ENCODE assay signal across 9 mouse cellular contexts in genomic region chr14:21706759-21707571, GRCm38 (mm10). TPM values are rescaled to one million over a fixed set of nuclear protein-coding genes. Genes with fewer than 3 reads are reported as not detected.
A peak's percentile ranks its signal among the peaks of the same experiment; 100 is the strongest.
DNase-seq lines count a peak whose midpoint lies in the region; ATAC-seq and TF ChIP-seq lines count a peak whose summit lies in the region.
"Had no signal": no experiment of that assay in that cellular context is flagged by ENCODE, and none has a peak within 500 bp of the region (broad histone marks: within the 10 kb centered on the region; RNA-seq: fewer than 3 reads in every experiment).

No protein-coding gene starts in this region.

- peak; percentile 62 to 73 for TF ChIP-seq EP300 in MEL (IDR thresholded peaks at IDR 0.05; ENCODE audit: low read depth in 1 of 2, low read length in 2 of 2)

- peaks cover 0 to 8% of the 10 kb centered on the region in 2 experiments; a peak in 2 of 4 replicates for H3K36me3 ChIP-seq in MEL (ENCODE audit: control insufficient read depth in 1 of 2, insufficient read depth in 2 of 2, low read length in 2 of 2)
- no peaks in the 10 kb centered on the region for H3K36me3 ChIP-seq in hindbrain, embryonic 15.5 days

- no peaks in the 10 kb centered on the region for H3K9me3 ChIP-seq in MEL (replicated peaks; ENCODE audit: insufficient read depth, low read length)
- H3K9me3 ChIP-seq in hindbrain, embryonic 15.5 days: no peaks in the 10 kb centered on the region

- WGBS in hindbrain, embryonic 15.5 days: 52% methylated on average over 12 of the region's 12 CpGs

- DNase-seq in MEL (ENCODE audit: low read depth, low spot score) (peak; percentile 78), liver (peak; percentile 43)
- DNase-seq in adrenal gland, postnatal 14 days: peak; percentile 55
- DNase-seq in gastrocnemius, adult 2 months: peak; percentile 39
- DNase-seq in cerebellum, postnatal 36 days: no peak
- DNase-seq in cerebellum, adult 8-10 months: no peak

- TF ChIP-seq POLR2A in MEL (IDR thresholded peaks at IDR 0.05; ENCODE audit: control insufficient read depth in 1 of 2, insufficient read depth in 1 of 2, low read depth in 1 of 2, low read length in 2 of 2, poor library complexity in 1 of 2): no peak

- no peak overlapping the region for H3K9ac ChIP-seq in MEL (ENCODE audit: control insufficient read depth, low read depth, low read length, poor library complexity, severe bottlenecking)
- H3K9ac ChIP-seq in hindbrain, embryonic 15.5 days: no peak overlapping the region

- ATAC-seq in hindbrain, embryonic 15.5 days (ENCODE audit: low FRiP score, low read depth): peak; percentile 76
- peak; percentile 92 for ATAC-seq in monocyte, adult 5-6 weeks (replicated peaks; ENCODE audit: insufficient number of reproducible peaks, low FRiP score, low TSS enrichment, poor library complexity, severe bottlenecking)

- TF ChIP-seq CTCF in MEL (IDR thresholded peaks at IDR 0.05 in 2 of 3, conservative IDR thresholded peaks at IDR 0.05 in 1 of 3; ENCODE audit: control insufficient read depth in 1 of 3, insufficient read depth in 1 of 3, low read depth in 2 of 3, low read length in 3 of 3, poor library complexity in 1 of 3, severe bottlenecking in 1 of 3): no peak
- TF ChIP-seq CTCF in gastrocnemius, adult 2 months (IDR thresholded peaks at IDR 0.05): no peak

- no peak overlapping the region for H3K4me3 ChIP-seq in MEL (ENCODE audit: control insufficient read depth in 1 of 2, insufficient read depth in 1 of 2, low read depth in 2 of 2, low read length in 2 of 2)
- peak overlapping the region; percentile 23 for H3K4me3 ChIP-seq in gastrocnemius, adult 2 months
- H3K4me3 ChIP-seq in hindbrain, embryonic 15.5 days: no peak overlapping the region

- no peak overlapping the region for H3K4me2 ChIP-seq in hindbrain, embryonic 15.5 days

- no peaks in the 10 kb centered on the region for H3K27me3 ChIP-seq in MEL (ENCODE audit: control insufficient read depth in 1 of 2, insufficient read depth in 2 of 2, low read length in 2 of 2)
- no peaks in the 10 kb centered on the region for H3K27me3 ChIP-seq in hindbrain, embryonic 15.5 days

- TF ChIP-seq RAD21 in MEL (IDR thresholded peaks at IDR 0.05; ENCODE audit: low read depth, low read length): no peak

- H3K79me2 ChIP-seq in MEL (ENCODE audit: control insufficient read depth, insufficient read depth, low read length, poor library complexity): no peaks in the 10 kb centered on the region

- intact Hi-C loops in gastrocnemius, adult 2 months (cut with DNase I): loop anchor here (2.0 kb wide), 1 partner anchor 20 kb away; no protein-coding TSS in a partner anchor

- peaks cover 0 to 18% of the 10 kb centered on the region in 2 experiments; a peak in 2 of 4 replicates for H3K4me1 ChIP-seq in MEL (ENCODE audit: control insufficient read depth in 1 of 2, insufficient read depth in 2 of 2, low read length in 2 of 2)
- H3K4me1 ChIP-seq in hindbrain, embryonic 15.5 days (replicated peaks): peaks cover 11% of the 10 kb centered on the region

- H3K27ac ChIP-seq in MEL (ENCODE audit: control insufficient read depth, low read depth, low read length): no peak overlapping the region
- H3K27ac ChIP-seq in gastrocnemius, adult 2 months: peak overlapping the region; percentile 71
- H3K27ac ChIP-seq in hindbrain, embryonic 15.5 days (replicated peaks): peak overlapping the region; percentile 70

TF ChIP-seq in MEL, 35 proteins besides CTCF, POLR2A, EP300 and RAD21:
- 0 out of 2 replicates have a peak, but pooled peaks have one; percentile 31 for TF ChIP-seq JUND (IDR thresholded peaks at IDR 0.05; ENCODE audit: low read depth, low read length)
- TF ChIP-seq TCF12 (IDR thresholded peaks at IDR 0.05; ENCODE audit: low read depth, low read length): peak; percentile 43; the same call in 1 of the 2 replicates
- TF ChIP-seq MYB (IDR thresholded peaks at IDR 0.05; ENCODE audit: low read depth, low read length): no peak
- peak; percentile 14; the same call in 1 of the 2 replicates for TF ChIP-seq TAL1 (IDR thresholded peaks at IDR 0.05; ENCODE audit: low read length)
- TF ChIP-seq NRF1 (IDR thresholded peaks at IDR 0.05; ENCODE audit: insufficient read depth, low read depth, low read length, poor library complexity, severe bottlenecking): no peak
- TF ChIP-seq ELF1 (IDR thresholded peaks at IDR 0.05; ENCODE audit: low read depth, low read length): 0 out of 2 replicates have a peak, but pooled peaks have one; percentile 24
- TF ChIP-seq ETS1 (IDR thresholded peaks at IDR 0.05; ENCODE audit: low read depth, low read length): peak; percentile 53; the same call in 1 of the 2 replicates
- TF ChIP-seq ZC3H11A (IDR thresholded peaks at IDR 0.05; ENCODE audit: low read depth, low read length): 0 out of 2 replicates have a peak, but pooled peaks have one; percentile 7
- peak; percentile 34 for TF ChIP-seq SIN3A (IDR thresholded peaks at IDR 0.05; ENCODE audit: low read length)
- peak; percentile 67 for TF ChIP-seq RCOR1 (IDR thresholded peaks at IDR 0.05; ENCODE audit: low read depth, low read length)
- peak; percentile 58; the same call in 1 of the 2 replicates for TF ChIP-seq GATA1 (IDR thresholded peaks at IDR 0.05; ENCODE audit: low read depth, low read length)

RNA-seq across cellular contexts. Expression of gene Dupd1, which starts 7.4 kb away (rescaled TPM):
- total RNA-seq in MEL (2012; rRNA removed): not detected in 2 replicates
- not detected for polyA plus RNA-seq in MEL (2012; ENCODE audit: insufficient read depth in 1 of 2, insufficient read length in 2 of 2, low read depth in 1 of 2, low replicate concordance in 2 of 2, missing spikeins in 1 of 2)
- 0.70 and 1.8 TPM in 2 replicates for total RNA-seq in adrenal gland, postnatal 14 days (2021)
- total RNA-seq in gastrocnemius, adult 2 months (2021): 10 to 100 TPM; 33.6 to 58.6 TPM
- 0.26 TPM in 1 of 2 replicates, not detected in the other for polyA plus RNA-seq in hindbrain, embryonic 15.5 days (2015; fragmentation: Nextera tagmentation; extraction: Ambion mirVana)
- 0.58 TPM in 1 of 3 replicates, not detected in the others for total RNA-seq in monocyte, adult 5-6 weeks (2017)
- total RNA-seq: neutrophil, adult 5-6 weeks had no signal

RNA-seq across cellular contexts. Expression of gene Samd8, which starts 43.4 kb away (rescaled TPM):
- 5.8 and 6.7 TPM in 2 replicates for total RNA-seq in MEL (2012; rRNA removed)
- polyA plus RNA-seq in MEL (2012; ENCODE audit: insufficient read depth in 1 of 2, insufficient read length in 2 of 2, low read depth in 1 of 2, low replicate concordance in 2 of 2, missing spikeins in 1 of 2): 1 to 10 TPM in 1 of 2 experiments, not detected in 1; 6.8 TPM
- 36.1 and 36.9 TPM in 2 replicates for total RNA-seq in adrenal gland, postnatal 14 days (2021)
- total RNA-seq in gastrocnemius, adult 2 months (2021): 10 to 100 TPM; 57.3 to 63.4 TPM
- 19.7 and 21.3 TPM in 2 replicates for polyA plus RNA-seq in hindbrain, embryonic 15.5 days (2015; fragmentation: Nextera tagmentation; extraction: Ambion mirVana)
- 20.8 to 25.1 TPM (median 22.3 TPM) in 3 replicates for total RNA-seq in monocyte, adult 5-6 weeks (2017)

RNA-seq across cellular contexts. Expression of gene Dusp13, which starts 44.0 kb away (rescaled TPM):
- total RNA-seq in MEL (2012; rRNA removed): not detected in 2 replicates
- under 1 TPM in 1 of 2 experiments, not detected in 1; 0.08 TPM for polyA plus RNA-seq in MEL (2012; ENCODE audit: insufficient read depth in 1 of 2, insufficient read length in 2 of 2, low read depth in 1 of 2, low replicate concordance in 2 of 2, missing spikeins in 1 of 2)
- total RNA-seq in adrenal gland, postnatal 14 days (2021): not detected in 2 replicates
- 100 to 1,000 TPM; 194 to 238 TPM for total RNA-seq in gastrocnemius, adult 2 months (2021)
- not detected in 2 replicates for polyA plus RNA-seq in hindbrain, embryonic 15.5 days (2015; fragmentation: Nextera tagmentation; extraction: Ambion mirVana)
- total RNA-seq in monocyte, adult 5-6 weeks (2017): not detected in 3 replicates
- total RNA-seq: neutrophil, adult 5-6 weeks had no signal

Comparison
In these comparisons a context has a peak if more than half of its experiments do, and no peak if none do; other contexts are left out.
1. DNase-seq: peak in MEL (single experiment), adrenal gland, postnatal 14 days (single experiment), gastrocnemius, adult 2 months (single experiment) and liver (single experiment); none in cerebellum, postnatal 36 days (0 of 2) and cerebellum, adult 8-10 months (single experiment).
2. RNA of gene Dupd1, which starts 7.4 kb away (total RNA-seq): 33.6 to 58.6 TPM in gastrocnemius, adult 2 months; 0.70 to 1.8 TPM in adrenal gland, postnatal 14 days, not detected in MEL and 0.58 TPM in monocyte, adult 5-6 weeks; every median in the first group is over 10 times any median in the second.
3. RNA of gene Dusp13, which starts 44.0 kb away (total RNA-seq): 194 to 238 TPM in gastrocnemius, adult 2 months; not detected in adrenal gland, postnatal 14 days, not detected in MEL and not detected in monocyte, adult 5-6 weeks; every median in the first group is over 100 times any median in the second.